Mouse (Mus musculus) left cerebral cortex, postnatal 4 days (tissue): ENCODE measurements at regions not wholly inside any gene's neighbourhood (a gene's known extent, or its start where the extent isn't known, plus 50 kb on each side); places are given as distances from the start of the nearest gene placed in this dataset.
"Not testable (repeated sequence)": the region's sequence is repeated elsewhere in the genome, so short reads cannot be mapped to it uniquely, and the experiment has no call there.

Experiments
- DNase-seq: peaks from one replicate; pipeline ENCODE4 v3.0.0-alpha.2; 2022
- intact Hi-C: fragments of 180-260 bp; cut with DNase I; formaldehyde crosslinking; loops from one replicate; pipeline ENCODE4 v1.15.1; 2025

- intact Hi-C loops, DNase-seq: not testable (repeated sequence)
Observed at GRCm38 (mm10) chr12:115508615-115509342, 538.7 kb upstream of the Zfp386 start.

DNA sequence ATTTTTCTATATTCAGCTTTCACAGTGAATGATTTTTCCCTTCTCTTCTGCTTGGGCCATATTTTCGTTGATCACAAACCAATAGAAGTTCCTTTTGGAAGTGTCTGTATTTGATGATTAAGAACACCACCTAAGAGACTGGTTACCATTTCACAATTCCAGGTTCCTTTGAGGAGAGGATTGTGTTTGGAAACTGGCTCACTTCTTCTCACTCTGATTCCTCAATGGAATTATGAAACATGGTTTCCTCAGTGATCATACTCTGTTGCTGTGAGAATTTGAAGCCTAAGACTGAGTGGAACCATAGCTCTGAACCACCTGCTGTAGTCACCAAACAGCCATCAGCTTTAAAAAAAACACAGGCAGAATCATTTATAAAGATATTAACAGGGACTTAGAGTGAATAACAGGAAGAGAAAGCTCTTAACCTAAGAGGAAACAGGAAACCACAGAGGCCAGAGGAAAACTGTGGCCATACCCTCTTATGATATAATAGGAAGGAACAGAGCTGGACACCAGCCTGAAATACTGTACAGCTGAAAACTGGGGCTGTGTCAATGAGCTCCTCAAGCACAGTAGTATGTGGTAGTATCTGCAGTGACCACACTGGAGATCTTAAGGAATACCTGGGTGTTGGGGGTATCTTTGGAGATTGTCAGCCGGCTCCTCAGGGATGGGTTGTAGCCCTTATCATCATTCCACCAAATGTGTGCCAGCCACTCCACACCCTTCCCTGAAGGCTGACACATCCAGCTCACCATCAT lies 528.6 kb upstream of the Zfp386 start:
- DNase-seq, intact Hi-C loops: not testable (repeated sequence)

- no peak for DNase-seq
- intact Hi-C loops, result no loop called here
Observed at GRCm38 (mm10) chr12:115527065-115527464, 520.5 kb upstream of the Zfp386 start.

DNA sequence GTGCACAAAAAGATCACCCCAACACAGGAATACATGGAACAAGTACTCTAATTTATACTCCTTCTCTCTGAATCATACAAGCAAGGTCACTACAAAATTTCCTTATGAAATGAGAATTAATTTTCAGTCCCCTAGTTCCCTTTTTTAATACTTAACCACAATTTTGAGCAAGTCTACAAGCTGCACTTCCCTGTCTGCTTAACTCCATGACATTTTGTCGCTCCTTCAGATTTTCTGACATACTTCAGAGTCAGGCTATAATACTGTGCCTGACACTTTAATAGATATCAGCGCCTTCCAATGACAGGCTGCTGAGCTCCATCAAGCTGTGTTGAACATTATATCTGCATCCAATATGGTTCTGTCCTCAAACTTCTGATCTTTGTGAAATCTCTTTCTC lies 505.0 kb upstream of the Zfp386 start:
- no peak for DNase-seq
- intact Hi-C loops, result no loop called here

GRCm38 (mm10) chr12:115566878-115567277 lies 480.6 kb upstream of the Zfp386 start:
- DNase-seq, intact Hi-C loops: not testable (repeated sequence)

GRCm38 (mm10) chr12:115592985-115593384 lies 454.5 kb upstream of the Zfp386 start:
- intact Hi-C loops, DNase-seq: not testable (repeated sequence)

GRCm38 (mm10) chr12:115603763-115604162 lies 443.8 kb upstream of the Zfp386 start:
- DNase-seq, result no peak
- intact Hi-C loops, result no loop called here

DNA sequence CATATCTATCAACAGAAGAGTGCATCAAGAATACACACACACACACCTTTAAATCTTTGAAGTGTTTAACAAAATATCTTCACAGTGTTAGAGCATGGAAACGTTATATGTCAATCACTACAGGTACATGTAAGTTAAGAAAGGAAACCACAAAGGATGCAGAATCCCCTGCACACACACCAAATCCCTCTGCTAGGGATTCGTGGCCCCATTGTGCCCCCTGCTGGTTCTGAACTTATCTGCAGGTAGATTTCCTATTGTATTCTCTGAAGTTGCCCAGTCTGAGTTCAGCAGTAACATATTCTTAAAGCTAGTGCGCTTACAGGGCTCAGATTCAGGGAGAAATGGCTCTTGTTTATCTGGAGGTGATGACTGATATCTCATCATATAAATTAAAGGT lies 442.6 kb upstream of the Zfp386 start:
- no peak for DNase-seq
- intact Hi-C loops, result no loop called here

DNA sequence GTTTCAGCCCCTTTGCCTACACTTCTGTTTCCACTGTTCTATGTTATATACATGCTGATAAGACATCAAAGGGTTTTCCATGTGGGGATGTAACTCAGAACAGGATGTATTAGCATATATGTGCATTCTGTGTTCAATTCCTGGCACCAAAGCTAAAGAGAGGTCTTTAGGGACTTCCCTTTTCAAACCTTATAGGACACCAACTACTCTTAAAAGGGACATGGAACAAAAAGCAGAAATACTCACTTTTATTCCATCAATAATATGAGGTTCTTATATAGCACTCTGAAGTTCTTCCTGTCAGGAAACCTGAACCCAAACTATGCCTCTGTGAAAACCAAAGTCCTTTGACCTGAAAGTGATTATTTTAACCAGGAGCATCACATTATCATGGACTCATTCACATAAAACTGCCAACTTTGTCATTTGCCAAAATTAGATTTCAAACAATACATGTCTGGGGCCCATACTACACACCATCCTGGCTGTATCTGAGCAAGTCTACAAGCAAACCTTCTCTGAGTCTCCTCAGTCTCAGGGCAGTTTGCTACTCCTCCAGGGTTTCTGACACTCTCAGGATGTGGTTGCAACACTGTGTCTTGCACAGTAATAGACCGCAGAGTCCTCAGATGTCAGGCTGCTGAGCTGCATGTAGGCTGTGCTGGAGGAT lies 424.8 kb upstream of the Zfp386 start:
- DNase-seq, intact Hi-C loops: not testable (repeated sequence)

DNA sequence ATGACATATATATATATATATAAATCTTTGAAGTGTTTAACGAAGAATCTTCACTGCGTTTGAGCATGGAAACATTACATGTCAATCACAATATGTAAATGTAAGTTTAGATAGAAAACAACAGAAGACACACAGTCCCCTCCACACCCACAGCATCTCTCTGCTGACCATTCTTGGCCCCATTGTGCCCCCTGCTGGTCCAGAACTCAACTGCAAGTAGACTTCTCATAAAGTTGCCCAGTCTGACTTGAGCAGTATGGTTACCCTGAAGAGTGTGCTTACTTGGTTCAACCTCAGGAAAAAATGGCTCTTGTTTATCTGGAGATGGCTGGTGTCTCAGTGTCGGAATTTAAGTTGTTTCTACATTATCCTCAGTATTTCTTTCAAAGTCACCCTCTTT lies 423.3 kb upstream of the Zfp386 start:
- intact Hi-C loops, result no loop called here
- DNase-seq, result no peak

DNA sequence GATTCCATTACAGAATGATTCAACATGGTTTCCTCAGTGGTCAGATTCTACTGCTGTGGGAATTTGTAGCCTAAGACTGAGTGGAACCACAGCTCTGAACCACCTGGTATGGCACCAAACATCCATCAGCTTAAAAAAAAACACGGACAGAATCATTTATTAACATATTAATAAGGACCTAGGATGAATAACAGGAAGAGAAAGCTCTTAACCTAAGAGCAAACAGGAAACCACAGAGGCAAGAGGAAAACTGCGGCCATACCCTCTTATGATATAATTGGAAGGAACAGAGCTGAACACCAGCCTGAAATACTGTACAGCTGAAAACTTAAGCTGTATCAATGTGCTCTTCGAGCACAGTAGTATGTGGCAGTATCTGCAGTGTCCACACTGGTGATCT lies 399.9 kb upstream of the Zfp386 start:
- no peak for DNase-seq
- intact Hi-C loops, result no loop called here

GRCm38 (mm10) chr12:115648161-115648560 lies 399.4 kb upstream of the Zfp386 start:
- intact Hi-C loops, DNase-seq: not testable (repeated sequence)

DNA sequence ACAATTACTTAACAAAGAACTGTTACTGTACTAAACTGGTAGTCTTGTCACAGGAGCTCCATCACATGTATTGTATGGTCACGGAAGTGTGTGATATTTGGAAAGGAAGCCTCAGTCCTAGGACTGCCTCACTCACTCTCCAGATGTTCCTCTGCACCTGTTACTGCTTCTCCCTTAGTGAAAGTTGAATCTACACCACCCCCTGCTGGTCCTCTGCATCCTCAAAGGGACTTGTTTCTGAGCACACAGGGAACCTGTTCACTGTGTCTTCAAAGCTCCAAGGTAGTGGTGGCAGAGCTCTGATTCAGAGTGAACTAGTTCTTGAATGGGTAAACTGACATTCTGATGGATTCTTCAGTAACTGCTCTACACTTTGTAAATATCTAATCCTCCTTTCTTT lies 391.7 kb upstream of the Zfp386 start:
- DNase-seq, result no peak
- intact Hi-C loops, result no loop called here

GRCm38 (mm10) chr12:115664081-115664480 lies 383.4 kb upstream of the Zfp386 start:
- DNase-seq, intact Hi-C loops: not testable (repeated sequence)

DNA sequence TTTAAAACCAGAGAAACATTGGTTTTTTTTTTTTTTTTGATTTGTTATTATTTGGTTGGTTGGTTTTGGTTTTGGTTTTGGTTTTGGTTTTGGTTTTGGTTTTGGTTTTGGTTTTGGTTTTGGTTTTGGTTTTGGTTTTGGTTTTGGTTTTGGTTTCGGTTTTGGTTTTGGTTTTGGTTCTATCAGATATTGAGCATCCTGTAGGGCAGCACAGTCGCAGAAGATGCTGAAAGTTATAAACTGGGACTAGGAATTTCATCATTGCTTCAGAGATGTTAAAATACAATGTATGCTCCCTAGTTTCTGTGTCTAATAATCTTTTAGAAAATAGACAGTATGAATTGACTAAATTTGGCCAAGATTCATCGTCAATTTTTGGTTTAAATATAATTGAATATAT lies 375.8 kb upstream of the Zfp386 start:
- intact Hi-C loops, DNase-seq: not testable (repeated sequence)

- intact Hi-C loops, result no loop called here
- no peak for DNase-seq
Observed at GRCm38 (mm10) chr12:115691801-115692200, 355.7 kb upstream of the Zfp386 start.

- intact Hi-C loops, DNase-seq: not testable (repeated sequence)
Observed at GRCm38 (mm10) chr12:115709813-115710212, 337.7 kb upstream of the Zfp386 start.

- intact Hi-C loops, DNase-seq: not testable (repeated sequence)
Observed at GRCm38 (mm10) chr12:115742039-115742438, 305.5 kb upstream of the Zfp386 start.

DNA sequence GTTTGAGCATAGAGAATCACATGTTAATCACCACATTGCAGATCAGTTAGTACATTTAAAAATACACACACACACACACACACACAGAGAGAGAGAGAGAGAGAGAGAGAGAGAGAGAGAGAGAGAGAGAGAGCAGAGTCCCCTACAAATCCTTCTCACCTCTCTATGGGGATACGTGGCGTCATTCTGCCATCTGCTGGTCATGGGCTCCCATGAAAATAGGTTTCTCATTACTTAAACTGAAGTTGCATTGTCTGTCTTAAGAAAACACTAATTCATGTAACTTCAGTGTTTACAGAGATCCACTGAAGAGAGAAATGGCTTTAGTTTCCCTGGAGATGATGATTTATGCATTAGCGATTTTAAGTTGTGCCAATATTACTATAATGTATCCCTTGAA lies 297.9 kb upstream of the Zfp386 start:
- intact Hi-C loops, DNase-seq: not testable (repeated sequence)

DNA sequence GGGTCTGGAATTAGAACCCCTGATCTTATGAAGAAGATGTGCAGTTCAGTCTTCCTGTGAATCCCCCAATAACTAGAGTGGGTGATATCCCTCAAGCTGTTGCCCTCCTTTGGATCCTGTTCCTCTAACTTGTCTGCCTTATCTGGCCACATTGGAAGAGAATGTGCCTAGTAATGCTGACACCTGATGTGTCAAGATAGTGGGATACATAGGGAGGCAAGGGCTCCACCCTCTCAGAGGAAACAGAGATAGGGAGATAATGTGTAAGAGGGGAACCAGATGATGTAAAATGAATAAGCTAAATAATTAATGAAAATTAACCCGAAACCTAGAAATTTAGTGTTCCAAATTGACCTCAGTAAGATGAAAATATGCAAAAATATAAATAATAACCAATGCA lies 294.4 kb upstream of the Zfp386 start:
- DNase-seq, intact Hi-C loops: not testable (repeated sequence)

DNA sequence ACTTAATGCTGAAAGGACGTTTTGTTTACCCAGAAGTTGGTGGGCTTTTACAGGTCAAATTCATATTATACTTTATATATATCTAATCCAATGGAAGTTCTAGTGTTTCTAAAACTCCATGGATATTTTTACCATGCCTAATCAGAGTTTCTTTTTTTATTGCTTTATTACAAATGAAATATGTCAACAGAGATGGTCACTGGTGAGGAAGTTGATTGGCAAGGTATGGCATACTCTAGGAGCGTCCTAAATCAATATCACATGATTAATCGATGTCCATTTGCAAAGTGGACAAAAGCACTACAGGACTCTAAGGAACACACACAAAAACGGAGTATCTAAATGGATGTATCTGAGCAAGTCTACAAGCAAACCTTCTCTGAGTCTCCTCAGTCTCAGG lies 290.0 kb upstream of the Zfp386 start:
- intact Hi-C loops, DNase-seq: not testable (repeated sequence)
